28 mouse cellular contexts compared by ENCODE assay signal in the genomic region with DNA sequence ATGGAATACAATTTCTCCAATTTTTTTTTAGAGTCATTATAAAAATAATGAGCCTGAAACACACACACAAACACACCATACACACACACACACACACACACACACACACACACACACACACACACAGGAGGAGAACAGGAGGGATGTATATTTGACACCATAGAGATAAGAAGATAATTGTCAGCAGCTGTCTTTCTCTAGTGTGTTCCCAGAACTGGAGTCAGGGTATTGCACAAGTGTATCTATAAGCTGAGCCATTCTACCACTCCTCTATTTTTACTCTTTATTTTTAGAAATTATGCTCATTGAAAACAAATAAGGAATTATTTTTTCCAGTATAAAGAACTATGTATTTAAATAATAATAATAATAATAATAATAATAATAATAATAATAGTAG.
"Had no signal": no experiment of that assay in that cellular context is flagged by ENCODE, and none has a peak within 500 bp of the region (broad histone marks: within the 10 kb centered on the region; RNA-seq: fewer than 3 reads in every experiment).

No protein-coding gene starts in this region.

- H3K27ac ChIP-seq: embryonic facial prominence, embryonic 12.5 days; embryonic facial prominence, embryonic 13.5 days; embryonic facial prominence, embryonic 15.5 days; forebrain, embryonic 10.5 days; forebrain, embryonic 12.5 days; forebrain, embryonic 13.5 days; forebrain, embryonic 15.5 days; gastrocnemius, adult 2 months; heart, adult 2 months had no signal

- H3K4me2 ChIP-seq: embryonic facial prominence, embryonic 12.5 days; embryonic facial prominence, embryonic 13.5 days; embryonic facial prominence, embryonic 15.5 days; forebrain, embryonic 12.5 days; forebrain, embryonic 13.5 days; forebrain, embryonic 15.5 days had no signal

- H3K27me3 ChIP-seq: embryonic facial prominence, embryonic 12.5 days; embryonic facial prominence, embryonic 13.5 days; embryonic facial prominence, embryonic 15.5 days; forebrain, embryonic 12.5 days; forebrain, embryonic 13.5 days; forebrain, embryonic 15.5 days had no signal

- H3K4me3 ChIP-seq: embryonic facial prominence, embryonic 12.5 days; embryonic facial prominence, embryonic 13.5 days; embryonic facial prominence, embryonic 15.5 days; erythroblast, embryonic 14.5 days; forebrain, embryonic 10.5 days; forebrain, embryonic 12.5 days; forebrain, embryonic 13.5 days; forebrain, embryonic 15.5 days; gastrocnemius, adult 2 months; heart, adult 2 months had no signal

- H3K36me3 ChIP-seq: embryonic facial prominence, embryonic 12.5 days; embryonic facial prominence, embryonic 13.5 days; embryonic facial prominence, embryonic 15.5 days; forebrain, embryonic 10.5 days; forebrain, embryonic 12.5 days; forebrain, embryonic 15.5 days had no signal

- ATAC-seq: forebrain, embryonic 13.5 days; forebrain, embryonic 14.5 days; forebrain, embryonic 15.5 days; forebrain, embryonic 16.5 days; forebrain, postnatal 0 days had no signal

- DNase-seq: cerebellum, adult 2 months; cerebellum, adult 8-10 months; cerebellum, adult 9-10 months; cerebellum, adult 9-11 months; cerebellum, postnatal 10 days; cerebellum, postnatal 14 days; cerebellum, postnatal 25 days; cerebellum, postnatal 36 days; embryo, embryonic 11 days; forebrain, postnatal 0 days; gastrocnemius, adult 2 months; gastrocnemius, postnatal 10 days; gastrocnemius, postnatal 14 days; gastrocnemius, postnatal 25 days; gastrocnemius, postnatal 36 days; heart, adult 11 months; heart, adult 18-20 months; heart, adult 2 months had no signal

- H3K9me3 ChIP-seq: embryonic facial prominence, embryonic 12.5 days; embryonic facial prominence, embryonic 13.5 days; embryonic facial prominence, embryonic 15.5 days; forebrain, embryonic 10.5 days; forebrain, embryonic 12.5 days; forebrain, embryonic 13.5 days; forebrain, embryonic 15.5 days had no signal

- H3K9ac ChIP-seq: embryonic facial prominence, embryonic 12.5 days; embryonic facial prominence, embryonic 13.5 days; embryonic facial prominence, embryonic 15.5 days; forebrain, embryonic 12.5 days; forebrain, embryonic 13.5 days; forebrain, embryonic 15.5 days; forebrain, postnatal 0 days had no signal

- H3K4me1 ChIP-seq: embryonic facial prominence, embryonic 12.5 days; embryonic facial prominence, embryonic 13.5 days; embryonic facial prominence, embryonic 15.5 days; forebrain, embryonic 10.5 days; forebrain, embryonic 12.5 days; forebrain, embryonic 13.5 days; forebrain, embryonic 15.5 days had no signal
